Mouse (Mus musculus) embryo, embryonic 9.5 days (tissue): ENCODE data around the gene Ralgps2.

ENCODE experiments used
- DNase-seq: peaks from one replicate; pipeline ENCODE4 v3.0.0-alpha.2; 2017; ENCODE audit errors: extremely low spot score

Ralgps2 gene

DNA sequence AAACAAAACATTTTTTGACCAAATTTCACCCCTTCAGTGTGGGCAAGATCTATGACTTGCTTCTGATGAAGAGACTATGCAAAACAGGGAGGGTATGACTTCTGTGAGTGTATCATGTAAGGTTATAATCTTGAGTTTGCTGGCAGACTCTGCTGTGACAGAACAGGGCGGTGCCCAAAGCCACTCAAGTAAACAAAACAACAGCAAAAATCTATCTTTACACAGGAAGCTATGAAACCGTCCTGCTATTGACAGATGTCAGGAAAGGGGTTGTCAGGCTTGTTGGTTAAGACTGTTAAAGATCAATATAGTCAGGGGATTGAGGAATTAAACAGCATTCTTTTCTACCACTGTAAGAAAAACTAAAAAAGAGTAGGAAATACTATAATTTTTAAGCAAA lies 33.8 kb downstream of the Ralgps2 start:
- DNase-seq = no peak

GRCm38 (mm10) chr1:156903899-156904298 lies 35.5 kb downstream of the Ralgps2 start:
- no peak for DNase-seq

DNA sequence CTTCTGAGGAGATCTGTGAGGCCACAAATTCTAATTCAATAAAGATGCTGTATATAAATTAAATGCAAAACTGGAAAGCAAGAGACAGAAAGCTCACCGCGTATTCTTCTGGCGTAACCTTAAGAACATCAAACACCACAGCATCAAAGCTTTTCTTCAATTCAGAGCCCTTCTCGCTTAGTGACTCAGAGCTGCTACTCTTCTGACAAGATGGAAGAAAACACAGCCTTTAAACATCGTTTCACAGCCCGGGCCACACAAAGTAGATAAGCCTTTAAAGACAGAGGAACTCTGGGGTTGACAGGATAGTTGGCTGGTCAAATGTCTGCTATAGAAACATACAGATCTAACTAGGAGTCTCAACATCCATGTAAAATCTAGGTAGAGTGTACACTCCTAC lies 37.7 kb downstream of the Ralgps2 start:
- no peak for DNase-seq

DNA sequence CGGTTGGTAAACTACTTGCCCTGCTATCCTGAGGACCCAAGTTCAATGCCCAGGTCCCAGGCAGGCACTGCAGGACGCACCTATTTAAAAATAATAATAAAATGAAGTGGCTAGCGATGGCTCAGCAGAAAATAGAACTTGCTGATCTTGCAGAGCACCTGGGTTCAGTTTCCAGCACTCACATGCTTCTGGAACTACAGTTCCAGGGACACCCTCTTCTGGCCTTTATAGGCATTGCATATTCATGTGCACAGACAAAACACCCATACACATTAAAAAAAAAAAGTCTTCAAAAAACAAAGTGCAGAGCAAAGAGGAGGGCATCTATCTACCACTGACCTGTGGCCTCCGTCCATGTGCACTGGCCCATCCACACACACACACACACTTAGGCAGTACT lies 47.9 kb downstream of the Ralgps2 start:
- DNase-seq = peak; percentile 11

- DNase-seq = no peak
These were observed 50.6 kb downstream of the Ralgps2 start for GRCm38 (mm10) chr1:156888830-156889229.

DNA sequence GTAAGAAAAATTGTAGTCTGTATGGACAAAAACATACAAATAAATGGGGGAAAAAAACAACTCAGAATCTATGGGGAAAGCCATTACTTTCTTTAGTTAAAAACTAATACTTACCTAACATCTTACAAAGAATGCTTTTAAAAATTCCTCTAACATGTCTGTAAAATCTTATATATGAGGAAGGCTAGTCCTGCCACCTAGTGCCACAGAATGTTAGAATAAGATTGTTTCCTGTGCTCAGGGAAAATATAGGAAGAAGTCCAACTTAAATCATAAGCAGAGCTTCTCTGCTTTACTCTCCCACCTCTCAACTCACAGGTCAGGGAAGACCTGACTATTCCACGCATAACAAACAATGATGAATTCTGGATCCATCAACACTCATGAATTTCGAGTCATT lies 53.5 kb downstream of the Ralgps2 start:
- no peak for DNase-seq

GRCm38 (mm10) chr1:156884782-156885181 lies 54.6 kb downstream of the Ralgps2 start:
- DNase-seq = no peak

DNA sequence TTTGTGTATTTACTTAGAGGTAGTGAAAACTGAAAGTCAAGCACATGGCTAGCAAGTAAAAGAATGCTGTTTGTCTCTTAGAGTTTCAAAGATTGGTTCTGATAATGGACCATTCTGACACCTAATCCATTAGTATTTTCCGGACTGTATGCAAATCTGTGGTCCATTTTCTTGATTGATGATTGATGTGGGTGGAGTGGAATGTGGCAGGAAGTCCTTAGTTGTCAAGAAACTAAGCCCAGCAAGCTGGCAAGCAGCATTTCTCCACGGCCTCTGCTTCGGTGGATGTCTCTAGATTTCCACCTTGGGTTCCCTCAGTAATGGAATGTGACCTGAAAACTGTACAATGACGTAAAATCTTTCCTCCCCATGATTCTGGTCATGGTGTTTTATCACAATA lies 68.8 kb downstream of the Ralgps2 start:
- no peak for DNase-seq

DNA sequence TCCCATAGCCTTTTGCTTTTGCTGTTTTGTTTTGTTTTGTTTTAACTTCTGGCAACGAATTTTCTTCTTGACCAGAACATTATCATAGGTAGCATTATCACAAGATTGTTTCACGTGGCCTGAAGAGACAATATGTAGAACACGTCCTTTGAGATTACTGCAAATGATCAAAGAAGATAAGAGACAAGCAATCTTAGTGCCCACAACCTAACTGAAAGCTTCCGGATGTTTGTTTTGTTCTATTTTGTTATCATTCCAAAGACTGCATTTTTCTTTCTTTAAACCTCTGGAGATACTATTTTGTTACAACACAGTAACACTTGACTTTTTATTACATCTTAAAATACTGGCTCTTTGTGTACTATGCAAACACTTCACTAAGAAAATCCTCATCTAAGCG lies 69.4 kb downstream of the Ralgps2 start:
- no peak for DNase-seq

DNA sequence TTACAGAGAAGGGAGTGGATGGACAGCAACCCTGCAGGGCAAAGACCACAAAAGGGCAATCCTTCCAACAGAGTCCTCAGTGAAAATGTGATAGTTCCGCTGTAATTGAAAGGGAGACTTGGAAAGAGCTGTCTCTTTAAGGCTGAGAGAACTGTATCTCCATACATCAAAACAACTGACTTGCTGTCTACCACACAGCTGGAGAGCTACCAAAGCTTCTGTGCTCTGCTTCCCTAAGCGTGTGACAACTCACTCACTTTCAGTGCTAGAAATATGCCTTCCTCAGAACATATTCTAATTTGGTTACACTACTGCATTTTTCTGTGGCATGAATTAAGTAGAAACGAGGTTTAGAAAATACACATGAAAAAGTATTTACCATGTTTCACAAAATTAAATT lies 75.2 kb downstream of the Ralgps2 start:
- no peak for DNase-seq

DNA sequence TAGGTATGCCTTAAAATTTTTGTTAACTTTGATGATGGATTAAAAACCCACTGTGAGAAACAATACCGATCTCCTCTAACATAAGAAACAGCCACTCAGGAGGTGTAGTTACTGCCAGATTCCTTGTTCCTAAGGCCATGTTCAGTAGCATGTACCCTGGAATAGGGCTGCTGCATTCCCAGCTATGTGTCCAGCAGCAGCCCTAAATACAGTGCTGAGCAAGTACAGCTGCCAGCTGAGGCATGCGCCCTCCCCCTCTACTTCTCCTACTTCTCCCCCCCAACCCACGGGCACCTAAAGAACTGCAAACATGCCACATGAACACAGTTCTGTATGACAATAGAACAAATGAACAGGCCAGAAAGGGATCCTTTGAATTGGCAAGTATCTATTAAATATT lies 75.7 kb downstream of the Ralgps2 start:
- DNase-seq = no peak

- DNase-seq = no peak
These were observed 77.9 kb downstream of the Ralgps2 start for GRCm38 (mm10) chr1:156861475-156862043.

- DNase-seq = no peak
These were observed 79.2 kb downstream of the Ralgps2 start for GRCm38 (mm10) chr1:156860266-156860665.

DNA sequence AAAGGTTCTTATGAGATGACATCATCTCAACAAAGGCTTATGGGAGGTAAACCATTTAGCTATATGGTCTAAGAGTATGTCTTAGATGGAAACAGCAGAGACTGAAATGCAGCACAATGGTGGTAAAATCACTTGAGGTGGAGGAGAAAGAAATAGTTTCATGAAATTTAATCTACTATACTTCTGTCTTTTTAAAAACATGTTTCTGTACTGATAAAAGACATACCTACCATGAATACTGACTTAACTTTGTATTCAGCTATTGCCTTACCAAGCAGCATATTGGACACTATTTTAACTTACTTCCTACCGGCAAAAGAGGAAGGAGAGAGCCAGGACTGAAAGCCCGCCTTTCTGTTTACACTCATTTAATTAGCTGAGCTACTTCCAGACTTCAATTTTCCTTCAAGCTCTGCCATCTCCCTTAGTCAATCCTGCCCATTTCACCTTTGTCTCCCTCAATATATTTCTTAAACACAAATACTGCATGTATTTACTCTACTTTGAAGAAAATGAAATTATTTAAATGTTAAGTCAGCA lies 79.6 kb downstream of the Ralgps2 start:
- no peak for DNase-seq

DNA sequence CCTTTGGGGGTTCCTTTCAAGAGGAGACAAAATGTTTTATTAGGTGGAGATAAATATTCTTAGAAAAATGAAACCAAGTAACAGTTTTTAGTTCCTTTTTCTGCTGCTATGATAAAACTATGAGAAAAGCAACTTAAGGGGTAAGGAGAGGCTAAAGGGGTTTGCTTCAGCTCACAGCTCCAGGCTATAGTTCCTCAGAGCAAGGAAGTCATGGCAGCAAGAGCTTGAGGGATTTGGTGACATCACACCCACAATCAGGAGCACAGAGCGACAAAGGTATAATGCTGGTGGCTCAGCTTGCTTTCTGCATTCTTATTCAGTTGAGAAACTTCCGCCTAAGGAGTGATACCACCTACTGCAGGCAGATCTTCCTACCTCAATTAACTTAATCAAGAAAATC lies 80.3 kb downstream of the Ralgps2 start:
- DNase-seq = no peak

- DNase-seq = no peak
These were observed 82.8 kb downstream of the Ralgps2 start for GRCm38 (mm10) chr1:156856666-156857065.

- DNase-seq = no peak
These were observed 84.9 kb downstream of the Ralgps2 start for GRCm38 (mm10) chr1:156854558-156854957.

DNA sequence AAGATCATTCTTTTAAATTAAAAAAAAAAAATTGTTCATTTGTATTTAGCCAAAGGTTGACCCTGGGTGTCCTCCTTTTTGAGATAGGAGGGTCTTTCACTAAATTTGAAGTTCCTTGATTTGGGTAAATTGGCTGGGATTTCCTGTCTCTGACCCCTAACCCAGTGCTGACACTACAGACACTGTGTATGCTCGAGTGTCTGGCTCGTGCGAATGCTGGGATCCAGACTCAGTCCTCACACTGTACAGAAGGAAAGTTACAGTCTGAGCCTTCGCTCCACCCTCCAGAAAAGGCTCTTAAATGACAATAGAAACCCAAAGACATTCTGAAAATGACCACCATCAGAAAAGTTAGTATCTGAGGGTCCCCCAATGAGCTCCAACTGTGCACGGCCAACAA lies 86.6 kb downstream of the Ralgps2 start:
- no peak for DNase-seq

DNA sequence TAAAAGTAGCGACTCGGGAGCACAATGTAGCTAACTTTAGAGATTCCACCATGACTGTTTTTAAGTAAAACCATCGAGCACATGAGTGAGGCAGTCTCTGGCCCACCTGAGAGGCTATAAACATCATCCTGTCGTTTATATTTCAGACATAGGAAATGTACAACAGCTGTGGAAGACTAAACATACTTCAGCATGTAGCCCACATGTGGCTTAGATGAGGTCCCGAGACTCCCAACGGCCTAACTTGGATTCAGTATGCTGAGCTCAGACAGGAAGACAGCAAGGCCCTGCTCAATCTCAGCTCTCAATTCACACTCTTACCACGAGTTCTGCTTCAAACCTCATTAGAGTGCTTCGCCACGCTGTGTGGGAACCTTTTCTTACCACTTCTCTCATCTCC lies 87.0 kb downstream of the Ralgps2 start:
- no peak for DNase-seq

- DNase-seq = no peak
These were observed 92.3 kb downstream of the Ralgps2 start for GRCm38 (mm10) chr1:156847098-156847497.

GRCm38 (mm10) chr1:156841625-156842339 lies 97.6 kb downstream of the Ralgps2 start:
- no peak for DNase-seq

- peak; percentile 61 for DNase-seq
These were observed 100.7 kb downstream of the Ralgps2 start for GRCm38 (mm10) chr1:156838695-156839094.

DNA sequence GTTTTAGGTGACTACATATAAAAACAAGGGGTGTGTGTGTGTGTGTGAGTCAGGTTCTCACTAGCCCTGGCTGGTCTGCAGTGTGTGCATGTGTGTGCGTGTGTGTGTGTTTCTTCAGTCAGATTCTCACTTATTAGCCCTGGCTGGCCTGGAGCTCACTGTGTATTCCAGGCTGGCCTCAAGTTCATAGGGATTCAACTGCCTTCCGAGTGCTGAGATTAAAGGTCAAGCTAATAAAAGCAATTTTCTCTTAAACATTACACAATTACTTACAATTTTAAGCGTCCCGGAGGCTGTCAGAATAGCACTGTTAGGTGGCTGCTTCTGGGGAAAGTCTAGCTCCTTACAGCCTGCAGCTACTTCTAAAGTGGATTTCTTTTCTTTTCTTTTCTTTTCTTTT lies 101.2 kb downstream of the Ralgps2 start, which contains the start of gene Angptl1:
Gene Angptl1, plus strand, starts transcription at position 386 of the 400 bp plus-strand sequence.
- DNase-seq = no peak
